Mouse (Mus musculus) myocyte (in vitro differentiated cells): Measurements from ENCODE around the gene Hnrnpab.

Source experiments
- CEBPB ChIP-seq: IDR thresholded peaks from 2 replicates; pipeline ENCODE4 v1.6.1; 2011; ENCODE audit warnings: mild to moderate bottlenecking, moderate library complexity; ENCODE audit not compliant: poor library complexity, insufficient read depth, severe bottlenecking
- E2F4 ChIP-seq: IDR thresholded peaks from one replicate; pipeline ENCODE4 v1.6.1; 2011; ENCODE audit warnings: mild to moderate bottlenecking, control low read depth, moderate library complexity; ENCODE audit not compliant: insufficient read depth
- MAX ChIP-seq: IDR thresholded peaks from one replicate; pipeline ENCODE4 v1.6.1; 2011; ENCODE audit warnings: low read depth, mild to moderate bottlenecking, control low read depth
- MYOG ChIP-seq, 3 experiments: IDR thresholded peaks; one replicate each; pipeline ENCODE4 v1.6.1; 2011; ENCODE audit warnings: control low read depth in 2 of 3, low read depth in 2 of 3, mild to moderate bottlenecking in 2 of 3; ENCODE audit not compliant: insufficient read length in 2 of 3, control insufficient read depth in 1 of 3, insufficient read depth in 1 of 3
- POLR2A ChIP-seq: IDR thresholded peaks from one replicate; pipeline ENCODE4 v1.6.1; 2011; ENCODE audit warnings: low read depth, mild to moderate bottlenecking, control low read depth, moderate library complexity; ENCODE audit not compliant: insufficient read length
- POLR2AphosphoS2 ChIP-seq: IDR thresholded peaks from one replicate; pipeline ENCODE4 v1.6.1; 2011; ENCODE audit warnings: low read depth, control low read depth; ENCODE audit not compliant: insufficient read length
- REST ChIP-seq: IDR thresholded peaks from one replicate; pipeline ENCODE4 v1.6.1; 2011; ENCODE audit warnings: mild to moderate bottlenecking, control low read depth, moderate library complexity; ENCODE audit not compliant: insufficient read depth, insufficient read length
- TCF12 ChIP-seq: IDR thresholded peaks from one replicate; pipeline ENCODE4 v1.6.1; 2011; ENCODE audit warnings: mild to moderate bottlenecking, control low read depth; ENCODE audit not compliant: poor library complexity, insufficient read depth, severe bottlenecking
- USF1 ChIP-seq: IDR thresholded peaks from one replicate; pipeline ENCODE4 v1.6.1; 2011; ENCODE audit warnings: low read depth, mild to moderate bottlenecking, control low read depth, moderate library complexity

DNA sequence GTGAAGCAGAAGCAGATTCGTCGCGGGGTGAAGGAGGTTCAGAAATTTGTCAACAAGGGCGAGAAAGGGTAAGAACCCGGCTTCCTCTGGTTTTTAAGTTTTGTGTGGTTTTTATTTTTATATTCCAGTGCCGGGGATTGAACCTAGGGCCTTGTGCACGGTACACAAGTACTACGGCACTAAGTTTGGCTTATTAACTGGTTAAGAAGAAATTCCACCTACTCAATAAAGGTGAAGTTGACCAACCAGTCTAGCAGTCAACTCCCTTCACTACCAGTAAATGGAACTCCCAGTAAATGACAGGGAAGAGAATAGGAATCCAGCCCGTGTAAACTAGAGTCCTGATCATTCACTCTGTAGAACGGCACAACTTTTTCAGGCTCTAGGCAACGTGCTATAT lies 13.4 kb upstream of the Hnrnpab start:
- no peak for TF ChIP-seq POLR2A
- no peak for TF ChIP-seq REST
- TF ChIP-seq MAX, result no peak
- TF ChIP-seq MYOG (IDR thresholded peaks at IDR 0.05; ENCODE audit: control insufficient read depth in 1 of 3, insufficient read depth in 1 of 3, insufficient read length in 2 of 3, low read depth in 2 of 3), result no peak
- TF ChIP-seq TCF12, result no peak
- TF ChIP-seq POLR2AphosphoS2, result no peak
- no peak for TF ChIP-seq E2F4
- no peak for TF ChIP-seq CEBPB
- no peak for TF ChIP-seq USF1
